Mouse (Mus musculus) stomach, embryonic 15.5 days (tissue): ENCODE data around the gene Tns1. TPM values are rescaled to one million over a fixed set of nuclear protein-coding genes. Genes with fewer than 3 reads are reported as not detected.

ENCODE experiments used
- ATAC-seq: fragments of 200-750 bp; cut with Nextera tagmentation; 2 replicates; pipeline ENCODE4 v1.8.0; 2017; ENCODE audit warnings: low read depth, moderate number of reproducible peaks, moderate TSS enrichment; ENCODE audit not compliant: insufficient read depth, low FRiP score
- H3K27ac ChIP-seq: fragments of 300-500 bp; sonication (generic); 2 replicates; pipeline ENCODE4 v1.5.1; 2015; ENCODE audit warnings: mild to moderate bottlenecking, inconsistent platforms
- H3K27me3 ChIP-seq: fragments of 300-500 bp; sonication (generic); replicated peaks from 2 replicates; pipeline ENCODE4 v1.6.1; 2015; ENCODE audit warnings: inconsistent platforms
- H3K36me3 ChIP-seq: fragments of 300-500 bp; sonication (generic); 2 replicates; pipeline ENCODE4 v1.6.1; 2015; ENCODE audit warnings: inconsistent platforms
- H3K4me1 ChIP-seq: fragments of 300-500 bp; sonication (generic); 2 replicates; pipeline ENCODE4 v1.6.1; 2015; ENCODE audit warnings: inconsistent platforms
- H3K4me2 ChIP-seq: fragments of 300-500 bp; sonication (generic); 2 replicates; pipeline ENCODE4 v1.6.1; 2015; ENCODE audit warnings: mild to moderate bottlenecking, inconsistent platforms
- H3K4me3 ChIP-seq: fragments of 300-500 bp; sonication (generic); replicated peaks from 2 replicates; pipeline ENCODE4 v1.5.1; 2015; ENCODE audit warnings: inconsistent platforms
- H3K9ac ChIP-seq: fragments of 300-500 bp; sonication (generic); 2 replicates; pipeline ENCODE4 v1.6.1; 2015; ENCODE audit warnings: inconsistent platforms
- H3K9me3 ChIP-seq: fragments of 300-500 bp; sonication (generic); 2 replicates; pipeline ENCODE4 v1.6.1; 2016; ENCODE audit warnings: inconsistent platforms
- WGBS: fragments of 180-500 bp; shearing (Covaris S2); methylation state at CpG from one replicate; pipeline ENCODE4 v1.1.7; 2015; 5-methylcytosine and 5-hydroxymethylcytosine counted together
- polyA plus RNA-seq: library from polyadenylated mRNA; unstranded; fragments of >200 nt; fragmentation: Nextera tagmentation; extraction: Ambion mirVana; gene quantifications from 2 replicates; pipeline ENCODE4 v1.2.1, GENCODE M21; 2015

Tns1 gene
- polyA plus RNA-seq, 1 experiment from 2014 or later: 34.5 TPM

GRCm38 (mm10) chr1:74149106-74149885, 25.0 kb upstream of the Tns1 start:
- no peaks in the 10 kb centered on the region for H3K36me3 ChIP-seq
- no peaks in the 10 kb centered on the region for H3K27me3 ChIP-seq
- H3K9ac ChIP-seq: no peak overlapping the region
- H3K4me2 ChIP-seq: no peak overlapping the region
- H3K27ac ChIP-seq: no peak overlapping the region
- no peak for ATAC-seq
- no peak overlapping the region for H3K4me3 ChIP-seq
- WGBS: 72% methylated on average over 6 of the region's 6 CpGs
- H3K9me3 ChIP-seq: no peaks in the 10 kb centered on the region
- no peaks in the 10 kb centered on the region for H3K4me1 ChIP-seq

- Histone ChIP-seq H3K36me3 (no peaks in the 10 kb centered on the region), H3K4me1 (no peaks in the 10 kb centered on the region), H3K27ac (no peak overlapping the region), H3K9me3 (no peaks in the 10 kb centered on the region), H3K4me3 (no peak overlapping the region), H3K27me3 (no peaks in the 10 kb centered on the region), H3K4me2 (no peak overlapping the region), H3K9ac (no peak overlapping the region)
- ATAC-seq: no peak
- 70% methylated on average over 8 of the region's 8 CpGs for WGBS
Measured at GRCm38 (mm10) chr1:74141781-74142180, 17.5 kb upstream of the Tns1 start.

GRCm38 (mm10) chr1:74139415-74139814, 15.2 kb upstream of the Tns1 start:
- H3K4me2 ChIP-seq: no peak overlapping the region
- H3K9ac ChIP-seq: no peak overlapping the region
- no peaks in the 10 kb centered on the region for H3K27me3 ChIP-seq
- no peaks in the 10 kb centered on the region for H3K9me3 ChIP-seq
- no peaks in the 10 kb centered on the region for H3K36me3 ChIP-seq
- 59% methylated on average over 3 of the region's 3 CpGs for WGBS
- no peaks in the 10 kb centered on the region for H3K4me1 ChIP-seq
- H3K4me3 ChIP-seq: no peak overlapping the region
- H3K27ac ChIP-seq: no peak overlapping the region
- ATAC-seq: no peak

- ATAC-seq: no peak
- Histone ChIP-seq H3K4me1 (no peaks in the 10 kb centered on the region), H3K9me3 (no peaks in the 10 kb centered on the region), H3K36me3 (no peaks in the 10 kb centered on the region), H3K9ac (no peak overlapping the region), H3K27ac (no peak overlapping the region), H3K27me3 (no peaks in the 10 kb centered on the region), H3K4me2 (no peak overlapping the region), H3K4me3 (no peak overlapping the region)
- WGBS: 66% methylated on average over 6 of the region's 6 CpGs
Measured at GRCm38 (mm10) chr1:74135326-74135950, 11.2 kb upstream of the Tns1 start.

GRCm38 (mm10) chr1:74133954-74134353, 9.7 kb upstream of the Tns1 start:
- Histone ChIP-seq H3K4me3 (no peak overlapping the region), H3K9ac (no peak overlapping the region), H3K4me2 (no peak overlapping the region), H3K4me1 (no peaks in the 10 kb centered on the region), H3K27ac (no peak overlapping the region), H3K27me3 (no peaks in the 10 kb centered on the region), H3K9me3 (no peaks in the 10 kb centered on the region), H3K36me3 (no peaks in the 10 kb centered on the region)
- no peak for ATAC-seq
- WGBS: 69% methylated on average over 6 of the region's 6 CpGs

GRCm38 (mm10) chr1:74132011-74132410, 7.8 kb upstream of the Tns1 start:
- 67% methylated on average over 3 of the region's 3 CpGs for WGBS
- no peak overlapping the region for H3K4me2 ChIP-seq
- no peak overlapping the region for H3K27ac ChIP-seq
- H3K4me1 ChIP-seq: no peaks in the 10 kb centered on the region
- H3K4me3 ChIP-seq: no peak overlapping the region
- no peaks in the 10 kb centered on the region for H3K27me3 ChIP-seq
- H3K9me3 ChIP-seq: no peaks in the 10 kb centered on the region
- H3K9ac ChIP-seq: no peak overlapping the region
- H3K36me3 ChIP-seq: no peaks in the 10 kb centered on the region
- ATAC-seq: no peak

- no peaks in the 10 kb centered on the region for H3K4me1 ChIP-seq
Measured at GRCm38 (mm10) chr1:74130883-74131659, 6.8 kb upstream of the Tns1 start.

GRCm38 (mm10) chr1:74124991-74125552, 823 bp upstream of the Tns1 start, which contains the start of gene Rufy4:
Gene Rufy4 (plus strand): TSS chr1:74125541.
- Histone ChIP-seq H3K27ac (no peak within 1 kb of the TSS), H3K4me3 (peak within 1 kb of the TSS; percentile 55), H3K27me3 (0 out of 2 replicates have a peak, but pooled peaks cover 6% of the 10 kb centered on the region), H3K4me1 (peaks cover 15% of the 10 kb centered on the region), H3K36me3 (no peaks in the 10 kb centered on the region), H3K9me3 (no peaks in the 10 kb centered on the region), H3K9ac (peak within 1 kb of the TSS; percentile 44; the same call in 1 of the 2 replicates), H3K4me2 (peak within 1 kb of the TSS; percentile 99)
- no peak; the same call in 1 of the 2 replicates for ATAC-seq
- WGBS: 0% methylated on average over 12 of the region's 12 CpGs

More at GRCm38 (mm10) chr1:74130883-74131659, 6.8 kb upstream of the Tns1 start:
- Histone ChIP-seq H3K4me2 (no peak overlapping the region), H3K27ac (no peak overlapping the region), H3K36me3 (no peaks in the 10 kb centered on the region), H3K9ac (no peak overlapping the region), H3K9me3 (no peaks in the 10 kb centered on the region), H3K27me3 (no peaks in the 10 kb centered on the region), H3K4me3 (no peak overlapping the region)
- 87% methylated on average over 8 of the region's 8 CpGs for WGBS
- ATAC-seq: no peak

GRCm38 (mm10) chr1:74123215-74123614, 1.0 kb downstream of the Tns1 start:
- no peaks in the 10 kb centered on the region for H3K9me3 ChIP-seq
- H3K27ac ChIP-seq: no peak overlapping the region
- H3K4me1 ChIP-seq: peaks cover 15% of the 10 kb centered on the region
- H3K4me3 ChIP-seq: no peak overlapping the region
- 0 out of 2 replicates have a peak, but pooled peaks cover 6% of the 10 kb centered on the region for H3K27me3 ChIP-seq
- 68% methylated on average over 8 of the region's 8 CpGs for WGBS
- no peak overlapping the region for H3K4me2 ChIP-seq
- H3K9ac ChIP-seq: no peak overlapping the region
- no peaks in the 10 kb centered on the region for H3K36me3 ChIP-seq
- no peak for ATAC-seq

- Histone ChIP-seq H3K36me3 (no peaks in the 10 kb centered on the region), H3K4me3 (no peak overlapping the region), H3K27me3 (0 out of 2 replicates have a peak, but pooled peaks cover 6% of the 10 kb centered on the region), H3K4me2 (no peak overlapping the region), H3K27ac (no peak overlapping the region), H3K4me1 (peaks cover 15% of the 10 kb centered on the region), H3K9me3 (no peaks in the 10 kb centered on the region), H3K9ac (no peak overlapping the region)
- WGBS: 46% methylated on average over 9 of the region's 9 CpGs
- no peak for ATAC-seq
Measured at GRCm38 (mm10) chr1:74121821-74122576, 2.2 kb downstream of the Tns1 start.

GRCm38 (mm10) chr1:74121138-74121537, 3.1 kb downstream of the Tns1 start:
- no peak overlapping the region for H3K4me3 ChIP-seq
- no peaks in the 10 kb centered on the region for H3K36me3 ChIP-seq
- H3K9me3 ChIP-seq: no peaks in the 10 kb centered on the region
- peaks cover 15% of the 10 kb centered on the region for H3K4me1 ChIP-seq
- H3K4me2 ChIP-seq: no peak overlapping the region
- no peak overlapping the region for H3K27ac ChIP-seq
- H3K9ac ChIP-seq: no peak overlapping the region
- no peak for ATAC-seq
- H3K27me3 ChIP-seq: 0 out of 2 replicates have a peak, but pooled peaks cover 6% of the 10 kb centered on the region
- WGBS: 80% methylated on average over 7 of the region's 7 CpGs
